Mouse (Mus musculus) small intestine, adult 10 weeks (tissue): ENCODE data around the gene Vmn2r103. TPM values are rescaled to one million over a fixed set of nuclear protein-coding genes. Genes with fewer than 3 reads are reported as not detected.

Experiments used
- polyA plus RNA-seq: library from polyadenylated mRNA; stranded (reverse); fragments of 350-450 nt; fragmentation: Illumina TruSeq; extraction: RNeasy Lipid Tissue Mini Kit (QIAGEN cat#74804); gene quantifications from one replicate; pipeline ENCODE4 v1.2.3, GENCODE M21; 2014; ENCODE audit warnings: low replicate concordance

Gene Vmn2r103
- not detected for polyA plus RNA-seq

DNA sequence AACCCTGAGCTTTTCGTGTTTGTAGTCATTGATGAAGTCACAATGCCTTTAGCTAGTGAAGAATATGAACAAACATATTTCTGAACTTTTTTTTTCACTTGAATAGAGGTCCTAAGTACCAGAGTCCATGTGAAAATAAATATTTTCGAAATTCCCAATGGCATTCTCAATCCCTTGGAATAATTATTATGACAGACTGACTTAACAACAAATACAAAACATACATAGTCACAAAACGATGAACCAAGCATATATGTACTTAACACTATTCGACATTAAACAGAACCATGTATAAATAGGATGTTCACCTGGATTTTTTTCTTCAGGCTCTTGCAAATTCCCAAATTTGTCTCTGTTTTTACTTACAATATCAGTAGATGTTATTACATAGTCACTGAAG is at the start of gene Vmn2r103:
TSS of gene Vmn2r103 (plus strand) at position 301 of the 400 bp plus-strand sequence.

Other genes with a start within 250 kb of the Vmn2r103 start
- not detected for gene Vmn2r101, start 196.1 kb upstream of the Vmn2r103 start, polyA plus RNA-seq
- gene Vmn2r102, start 113.0 kb upstream of the Vmn2r103 start, polyA plus RNA-seq: not detected